Mouse (Mus musculus): Measurements from ENCODE around the gene Cmbl. TPM values are rescaled to one million over a fixed set of nuclear protein-coding genes. Genes with fewer than 3 reads are reported as not detected.
"Not testable (repeated sequence)": the region's sequence is repeated elsewhere in the genome, so short reads cannot be mapped to it uniquely, and the experiment has no call there.

Gene Cmbl
- total RNA-seq, 4 experiments from 2014 or later, result 17.9 to 22.7 (median 20.8) TPM

GRCm38 (mm10) chr15:31581086-31581485 lies 15.9 kb downstream of the Cmbl start:
- DNase-seq (ENCODE audit: low spot score in 2 of 2), result not testable (repeated sequence)

GRCm38 (mm10) chr15:31583304-31584085 lies 18.3 kb downstream of the Cmbl start:
- no peak for DNase-seq (ENCODE audit: low spot score in 2 of 2)

GRCm38 (mm10) chr15:31585238-31585637 lies 20.0 kb downstream of the Cmbl start:
- DNase-seq (ENCODE audit: low spot score in 2 of 2), result peak in 1 of 2 experiments; percentile 64

- no peak for DNase-seq (ENCODE audit: low spot score in 2 of 2)
These were observed 20.9 kb downstream of the Cmbl start for GRCm38 (mm10) chr15:31586088-31586487.

- DNase-seq (ENCODE audit: low spot score in 2 of 2), result peak; percentile 75 to 81
These were observed 21.3 kb downstream of the Cmbl start for GRCm38 (mm10) chr15:31586519-31586918.

- no peak for DNase-seq (ENCODE audit: low spot score in 2 of 2)
These were observed 22.6 kb downstream of the Cmbl start for GRCm38 (mm10) chr15:31587789-31588188.

GRCm38 (mm10) chr15:31588989-31589640 lies 23.9 kb downstream of the Cmbl start:
- no peak for DNase-seq (ENCODE audit: low spot score in 2 of 2)

- DNase-seq (ENCODE audit: low spot score in 2 of 2), result no peak
These were observed 25.0 kb downstream of the Cmbl start for GRCm38 (mm10) chr15:31590176-31590575.

GRCm38 (mm10) chr15:31592531-31592930 lies 27.3 kb downstream of the Cmbl start:
- no peak for DNase-seq (ENCODE audit: low spot score in 2 of 2)

- peak in 1 of 2 experiments; percentile 42 for DNase-seq (ENCODE audit: low spot score in 2 of 2)
These were observed 29.1 kb downstream of the Cmbl start for GRCm38 (mm10) chr15:31594260-31594659.

- no peak for DNase-seq (ENCODE audit: low spot score in 2 of 2)
These were observed 30.5 kb downstream of the Cmbl start for GRCm38 (mm10) chr15:31595651-31596050.

GRCm38 (mm10) chr15:31599834-31600233 lies 34.6 kb downstream of the Cmbl start:
- DNase-seq (ENCODE audit: low spot score in 2 of 2), result no peak

GRCm38 (mm10) chr15:31601279-31601645 lies 36.1 kb downstream of the Cmbl start:
- no peak for DNase-seq (ENCODE audit: low spot score in 2 of 2)

GRCm38 (mm10) chr15:31601646-31602374 lies 36.6 kb downstream of the Cmbl start, which contains the start of the genes Cct5 and Fam173b:
Gene Cct5, minus strand, starts transcription at chr15:31601804.
Gene Fam173b, plus strand, starts transcription at chr15:31601852.
- peak; percentile 95 to 99 for DNase-seq (ENCODE audit: low spot score in 2 of 2)

- peak in 1 of 2 experiments; percentile 55 for DNase-seq (ENCODE audit: low spot score in 2 of 2)
These were observed 37.2 kb downstream of the Cmbl start for GRCm38 (mm10) chr15:31602426-31602825.

- DNase-seq (ENCODE audit: low spot score in 2 of 2), result no peak
These were observed 37.9 kb downstream of the Cmbl start for GRCm38 (mm10) chr15:31603113-31603512.

- no peak for DNase-seq (ENCODE audit: low spot score in 2 of 2)
These were observed 41.6 kb downstream of the Cmbl start for GRCm38 (mm10) chr15:31606821-31607220.

- DNase-seq (ENCODE audit: low spot score in 2 of 2), result no peak
These were observed 45.8 kb downstream of the Cmbl start for GRCm38 (mm10) chr15:31611027-31611426.

- DNase-seq (ENCODE audit: low spot score in 2 of 2), result no peak
These were observed 46.8 kb downstream of the Cmbl start for GRCm38 (mm10) chr15:31611976-31612375.

- DNase-seq (ENCODE audit: low spot score in 2 of 2), result no peak
These were observed 48.8 kb downstream of the Cmbl start for GRCm38 (mm10) chr15:31613826-31614453.

- DNase-seq (ENCODE audit: low spot score in 2 of 2), result no peak
These were observed 49.5 kb downstream of the Cmbl start for GRCm38 (mm10) chr15:31614666-31615065.
